Mouse (Mus musculus) midbrain, embryonic 11.5 days (tissue): Measurements from ENCODE around the gene Fgf8. TPM values are rescaled to one million over a fixed set of nuclear protein-coding genes. Genes with fewer than 3 reads are reported as not detected.

Experiments
- ATAC-seq: fragments of 200-750 bp; cut with Nextera tagmentation; 2 replicates; pipeline ENCODE4 v1.8.0; 2017; ENCODE audit warnings: moderate TSS enrichment, moderate library complexity; ENCODE audit not compliant: low FRiP score
- DNase-seq: peaks from one replicate; pipeline ENCODE4 v3.0.0; 2015; ENCODE audit warnings: low spot score; ENCODE audit errors: missing footprints
- H3K27ac ChIP-seq: fragments of 300-500 bp; sonication (generic); 2 replicates; pipeline ENCODE4 v1.5.1; 2014; ENCODE audit warnings: low read depth, low read length
- H3K27me3 ChIP-seq: fragments of 300-500 bp; sonication (generic); 2 replicates; pipeline ENCODE4 v1.6.1; 2014; ENCODE audit warnings: mild to moderate bottlenecking, low read length, moderate library complexity, mixed read lengths; ENCODE audit not compliant: control insufficient read depth, insufficient read depth
- H3K36me3 ChIP-seq: fragments of 300-500 bp; sonication (generic); 2 replicates; pipeline ENCODE4 v1.6.1; 2014; ENCODE audit warnings: mild to moderate bottlenecking, low read length, moderate library complexity, mixed read lengths; ENCODE audit not compliant: control insufficient read depth, insufficient read depth
- H3K4me1 ChIP-seq: fragments of 300-500 bp; sonication (generic); 2 replicates; pipeline ENCODE4 v1.6.1; 2014; ENCODE audit warnings: low read length; ENCODE audit not compliant: control insufficient read depth, insufficient read depth
- H3K4me2 ChIP-seq: fragments of 300-500 bp; sonication (generic); 2 replicates; pipeline ENCODE4 v1.6.1; 2014; ENCODE audit warnings: mild to moderate bottlenecking, moderate library complexity
- H3K4me3 ChIP-seq: fragments of 300-500 bp; sonication (generic); 2 replicates; pipeline ENCODE4 v1.5.1; 2014; ENCODE audit warnings: low read depth, low read length
- H3K9ac ChIP-seq: fragments of 300-500 bp; sonication (generic); 2 replicates; pipeline ENCODE4 v1.6.1; 2014; ENCODE audit warnings: low read length
- H3K9me3 ChIP-seq: fragments of 300-500 bp; sonication (generic); 2 replicates; pipeline ENCODE4 v1.6.1; 2016; ENCODE audit warnings: low read length; ENCODE audit not compliant: control insufficient read depth
- WGBS: fragments of 180-500 bp; shearing (Covaris S2); extraction: QIAGEN DNeasy Blood & Tissue Kit; methylation state at CpG from one replicate; pipeline ENCODE4 v1.1.7; 2014; 5-methylcytosine and 5-hydroxymethylcytosine counted together
- polyA plus RNA-seq: library from polyadenylated mRNA; unstranded; fragments of >200 nt; fragmentation: Nextera tagmentation; extraction: Ambion mirVana; gene quantifications from 2 replicates; pipeline ENCODE4 v1.2.1, GENCODE M21; 2014

Fgf8 gene
- polyA plus RNA-seq, 1 experiment from 2014 or later = 11.4 TPM

- Histone ChIP-seq H3K27ac (no peak overlapping the region), H3K9me3 (no peaks in the 10 kb centered on the region), H3K4me2 (no peak overlapping the region), H3K36me3 (no peaks in the 10 kb centered on the region), H3K4me3 (no peak overlapping the region), H3K4me1 (peaks cover 6% of the 10 kb centered on the region), H3K27me3 (peaks cover 80% of the 10 kb centered on the region), H3K9ac (no peak overlapping the region)
- ATAC-seq (no peak), DNase-seq (peak; percentile 82)
- 77% methylated on average over 5 of the region's 5 CpGs for WGBS
These were observed 20.5 kb downstream of the Fgf8 start for GRCm38 (mm10) chr19:45722188-45722587.

DNA sequence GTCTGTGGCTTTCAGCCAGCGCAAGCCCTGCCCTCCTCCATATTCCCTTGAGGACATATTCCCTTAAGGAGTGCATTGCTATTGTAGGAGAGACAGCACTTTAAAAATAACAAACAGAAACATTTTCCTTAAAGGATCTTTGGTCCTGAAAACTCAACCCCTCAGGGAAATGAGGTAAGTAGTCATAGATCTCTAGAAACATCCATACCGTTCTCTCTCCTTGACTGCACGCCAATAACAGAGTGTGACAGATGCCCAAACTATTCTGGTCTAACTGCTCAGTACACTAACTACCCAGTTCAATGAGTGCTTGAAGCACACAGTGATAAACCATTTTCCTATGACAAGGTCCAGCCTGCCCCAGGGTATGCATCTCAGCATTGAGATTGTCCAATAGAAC, 24.4 kb downstream of the Fgf8 start:
- no peak overlapping the region for H3K9ac ChIP-seq
- H3K4me2 ChIP-seq = peak overlapping the region; percentile 32
- no peaks in the 10 kb centered on the region for H3K9me3 ChIP-seq
- WGBS = 81% methylated on average over 3 of the region's 3 CpGs
- peaks cover 11% of the 10 kb centered on the region for H3K4me1 ChIP-seq
- H3K27me3 ChIP-seq = peaks cover 81% of the 10 kb centered on the region
- H3K27ac ChIP-seq = no peak overlapping the region
- no peaks in the 10 kb centered on the region for H3K36me3 ChIP-seq
- ATAC-seq (no peak), DNase-seq (peak; percentile 84)
- no peak overlapping the region for H3K4me3 ChIP-seq

- ATAC-seq = peak; percentile 87
- H3K4me3 ChIP-seq = peak overlapping the region; percentile 17; the same call in 1 of the 2 replicates
- H3K4me2 ChIP-seq = peak overlapping the region; percentile 32
- peak overlapping the region; percentile 67; the same call in 1 of the 2 replicates for H3K27ac ChIP-seq
- 5% methylated on average over 16 of the region's 16 CpGs for WGBS
- peaks cover 76% of the 10 kb centered on the region for H3K27me3 ChIP-seq
- peaks cover 11% of the 10 kb centered on the region for H3K4me1 ChIP-seq
- no peaks in the 10 kb centered on the region for H3K36me3 ChIP-seq
- H3K9ac ChIP-seq = peak overlapping the region; percentile 48; the same call in 1 of the 2 replicates
- DNase-seq = peak; percentile 95
- H3K9me3 ChIP-seq = no peaks in the 10 kb centered on the region
These were observed 25.1 kb downstream of the Fgf8 start for GRCm38 (mm10) chr19:45717493-45718220.

GRCm38 (mm10) chr19:45708704-45709103, 34.0 kb downstream of the Fgf8 start:
- Histone ChIP-seq H3K36me3 (no peaks in the 10 kb centered on the region), H3K27ac (no peak overlapping the region), H3K9me3 (no peaks in the 10 kb centered on the region), H3K4me3 (no peak overlapping the region), H3K4me2 (no peak overlapping the region), H3K27me3 (peaks cover 7% of the 10 kb centered on the region; the same call in 1 of the 2 replicates), H3K4me1 (no peaks in the 10 kb centered on the region), H3K9ac (no peak overlapping the region)
- ATAC-seq (no peak), DNase-seq (no peak)
- 86% methylated on average over 3 of the region's 3 CpGs for WGBS

DNA sequence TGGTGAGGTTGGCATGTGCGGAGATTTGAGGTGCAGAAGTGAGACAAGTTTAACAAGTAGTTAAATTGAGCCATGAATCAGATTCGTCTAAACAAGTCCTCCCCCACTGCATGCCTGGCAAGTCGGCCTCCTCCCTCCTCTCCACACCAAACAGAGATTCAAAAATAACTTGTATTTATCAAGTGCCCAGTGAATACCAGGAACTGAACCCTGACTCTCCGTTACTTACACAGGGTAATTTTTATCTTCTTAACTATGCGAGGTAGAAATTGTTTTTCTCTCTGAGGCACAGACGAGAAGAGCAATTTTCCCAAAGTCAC, 46.5 kb downstream of the Fgf8 start:
- H3K4me2 ChIP-seq = no peak overlapping the region
- H3K4me1 ChIP-seq = peaks cover 2% of the 10 kb centered on the region; the same call in 1 of the 2 replicates
- 59% methylated on average over 6 of the region's 6 CpGs for WGBS
- H3K27ac ChIP-seq = no peak overlapping the region
- H3K36me3 ChIP-seq = no peaks in the 10 kb centered on the region
- peaks cover 7% of the 10 kb centered on the region; the same call in 1 of the 2 replicates for H3K27me3 ChIP-seq
- ATAC-seq (no peak), DNase-seq (no peak)
- no peak overlapping the region for H3K9ac ChIP-seq
- no peak overlapping the region for H3K4me3 ChIP-seq
- H3K9me3 ChIP-seq = no peaks in the 10 kb centered on the region

- Histone ChIP-seq H3K27me3 (peaks cover 7% of the 10 kb centered on the region; the same call in 1 of the 2 replicates), H3K9me3 (no peaks in the 10 kb centered on the region), H3K27ac (no peak overlapping the region), H3K4me3 (no peak overlapping the region), H3K36me3 (no peaks in the 10 kb centered on the region), H3K4me2 (peak overlapping the region; percentile 28), H3K9ac (0 out of 2 replicates have a peak overlapping the region, but pooled peaks have one; percentile 17), H3K4me1 (peaks cover 2% of the 10 kb centered on the region; the same call in 1 of the 2 replicates)
- ATAC-seq = no peak
- 23% methylated on average over 25 of the region's 25 CpGs for WGBS
- DNase-seq = peak; percentile 91
These were observed 47.0 kb downstream of the Fgf8 start for GRCm38 (mm10) chr19:45695496-45696280.

DNA sequence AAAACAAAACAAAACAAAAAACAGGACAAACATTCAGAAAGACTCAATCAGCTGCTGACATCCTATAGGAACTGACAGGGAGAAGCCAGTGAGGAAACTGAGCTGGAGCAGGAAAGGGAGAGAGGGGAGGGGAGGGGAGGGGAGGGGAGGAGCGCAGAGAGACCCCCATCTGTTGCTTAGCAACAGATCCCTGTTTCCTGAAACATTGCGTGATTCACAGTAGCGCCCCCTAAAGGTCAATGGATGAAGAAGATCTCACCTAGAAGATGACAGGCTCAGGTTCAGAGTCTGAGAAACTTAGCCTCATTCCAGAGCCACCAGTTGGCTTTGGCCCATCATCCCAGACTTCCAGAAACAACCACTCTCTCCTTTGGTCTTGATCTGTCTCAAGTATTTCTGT, 48.7 kb downstream of the Fgf8 start:
- peak; percentile 71 for DNase-seq
- Histone ChIP-seq H3K4me2 (no peak overlapping the region), H3K9me3 (no peaks in the 10 kb centered on the region), H3K36me3 (no peaks in the 10 kb centered on the region), H3K27ac (no peak overlapping the region), H3K4me3 (no peak overlapping the region), H3K9ac (no peak overlapping the region), H3K4me1 (peaks cover 2% of the 10 kb centered on the region; the same call in 1 of the 2 replicates), H3K27me3 (peaks cover 7% of the 10 kb centered on the region; the same call in 1 of the 2 replicates)
- no peak for ATAC-seq
- WGBS = 40% methylated on average over 3 of the region's 3 CpGs

GRCm38 (mm10) chr19:45692211-45692610, 50.5 kb downstream of the Fgf8 start:
- no peak overlapping the region for H3K27ac ChIP-seq
- peaks cover 7% of the 10 kb centered on the region; the same call in 1 of the 2 replicates for H3K27me3 ChIP-seq
- H3K4me1 ChIP-seq = peaks cover 2% of the 10 kb centered on the region; the same call in 1 of the 2 replicates
- no peak overlapping the region for H3K4me2 ChIP-seq
- no peaks in the 10 kb centered on the region for H3K9me3 ChIP-seq
- peak; percentile 17 for DNase-seq
- ATAC-seq = no peak
- no peak overlapping the region for H3K9ac ChIP-seq
- 86% methylated on average over 8 of the region's 8 CpGs for WGBS
- no peak overlapping the region for H3K4me3 ChIP-seq
- no peaks in the 10 kb centered on the region for H3K36me3 ChIP-seq
